Mouse (Mus musculus) liver, embryonic 14.5 days (tissue): Measurements from ENCODE around the gene Kank1. TPM values are rescaled to one million over a fixed set of nuclear protein-coding genes. Genes with fewer than 3 reads are reported as not detected.

Source experiments
- ATAC-seq: fragments of 200-750 bp; cut with Nextera tagmentation; 2 replicates; pipeline ENCODE4 v1.8.0; 2017; ENCODE audit warnings: moderate number of reproducible peaks, mild to moderate bottlenecking, moderate library complexity; ENCODE audit not compliant: insufficient read depth
- DNase-seq, 3 experiments: peaks; one replicate each; pipeline ENCODE4 v3.0.0-alpha.2; 2012 to 2013; ENCODE audit warnings: low read depth in 3 of 3, low spot score in 3 of 3
- H3K27ac ChIP-seq: fragments of 300-500 bp; sonication (generic); 2 replicates; pipeline ENCODE4 v1.5.1; 2014; ENCODE audit warnings: moderate library complexity, mild to moderate bottlenecking, control low read depth, inconsistent platforms
- H3K27me3 ChIP-seq: fragments of 300-500 bp; sonication (generic); 2 replicates; pipeline ENCODE4 v1.6.1; 2014; ENCODE audit warnings: mild to moderate bottlenecking, low read length, moderate library complexity; ENCODE audit not compliant: control insufficient read depth, insufficient read depth
- H3K36me3 ChIP-seq: fragments of 300-500 bp; sonication (generic); replicated peaks from 2 replicates; pipeline ENCODE4 v1.6.1; 2014; ENCODE audit warnings: low read depth; ENCODE audit not compliant: control insufficient read depth, insufficient read depth
- H3K4me1 ChIP-seq, 2 experiments: fragments of 200-500 bp in 1 of 2; fragments of 300-500 bp in 1 of 2; sonication (generic) in 1 of 2; replicated peaks; 2 replicates each; pipeline ENCODE4 v1.6.1; 2012 to 2014; ENCODE audit warnings: antibody characterized with exemption in 1 of 2, inconsistent platforms in 1 of 2, low read length in 1 of 2; ENCODE audit not compliant: control insufficient read depth in 2 of 2, insufficient read depth in 2 of 2
- H3K4me2 ChIP-seq: fragments of 300-500 bp; sonication (generic); 2 replicates; pipeline ENCODE4 v1.6.1; 2014; ENCODE audit warnings: low read depth, mild to moderate bottlenecking, control low read depth, moderate library complexity
- H3K4me3 ChIP-seq, 2 experiments: fragments of 200-500 bp in 1 of 2; fragments of 300-500 bp in 1 of 2; sonication (generic) in 1 of 2; 2 replicates each; pipeline ENCODE4 v1.5.1; 2012 to 2014; ENCODE audit warnings: low read depth in 2 of 2, low read length in 2 of 2, mild to moderate bottlenecking in 2 of 2, control low read depth in 1 of 2, inconsistent platforms in 1 of 2, moderate library complexity in 1 of 2; ENCODE audit not compliant: insufficient read depth in 1 of 2
- H3K9ac ChIP-seq: fragments of 300-500 bp; sonication (generic); replicated peaks from 2 replicates; pipeline ENCODE4 v1.6.1; 2014; ENCODE audit warnings: mild to moderate bottlenecking, control low read depth, moderate library complexity
- H3K9me3 ChIP-seq: fragments of 300-500 bp; sonication (generic); 2 replicates; pipeline ENCODE4 v1.6.1; 2016; ENCODE audit warnings: low read length, mixed read lengths; ENCODE audit not compliant: control insufficient read depth
- CTCF ChIP-seq: IDR thresholded peaks from 2 replicates; pipeline ENCODE4 v1.5.1; 2016; ENCODE audit warnings: antibody characterized with exemption, low read depth, control low read depth
- EP300 ChIP-seq: IDR thresholded peaks from 2 replicates; pipeline ENCODE4 v1.6.1; 2016; ENCODE audit warnings: antibody characterized with exemption, low read depth
- WGBS: fragments of 180-500 bp; shearing (Covaris S2); extraction: QIAGEN DNeasy Blood & Tissue Kit; methylation state at CpG from one replicate; pipeline ENCODE4 v1.1.7; 2014; ENCODE audit not compliant: insufficient replicate concordance; 5-methylcytosine and 5-hydroxymethylcytosine counted together
- polyA plus RNA-seq, 2 experiments: library from polyadenylated mRNA; depleted of rRNA in 1 of 2; stranded (reverse) in 1 of 2; unstranded in 1 of 2; fragments of >200 nt; fragmentation: Nextera tagmentation in 1 of 2; extraction: Ambion mirVana in 1 of 2; gene quantifications; 2 replicates each; pipeline versions ENCODE4 v1.2.1 to v1.2.3; 2012 to 2014

Gene Kank1
- polyA plus RNA-seq, 2 experiments, result 3.2 to 3.5 TPM

DNA sequence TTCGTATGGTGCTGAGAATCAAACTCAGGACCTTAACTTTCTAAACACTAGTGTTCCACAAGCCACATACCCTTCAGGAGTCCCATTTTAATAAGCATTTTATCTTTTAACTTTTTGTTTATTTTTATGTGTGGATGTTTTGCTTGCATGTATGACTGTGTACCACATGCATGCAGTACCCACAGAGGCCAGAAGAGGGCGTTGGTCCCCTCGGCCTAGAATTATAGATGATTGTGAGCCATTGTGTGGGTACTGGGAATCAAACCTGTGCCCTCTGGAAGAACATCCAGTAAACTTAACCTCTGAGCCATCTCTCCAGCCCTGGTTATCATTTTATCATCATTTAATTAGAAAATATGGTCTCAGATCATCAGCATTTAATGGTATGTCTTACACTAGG is 136.8 kb downstream of the Kank1 start:
- Histone ChIP-seq H3K27ac (no peak overlapping the region), H3K9ac (no peak overlapping the region), H3K27me3 (no peaks in the 10 kb centered on the region), H3K4me2 (no peak overlapping the region), H3K4me3 (no peak overlapping the region), H3K4me1 (peaks cover 0 to 10% of the 10 kb centered on the region in 2 experiments; a peak in 1 of 4 replicates), H3K9me3 (no peaks in the 10 kb centered on the region), H3K36me3 (no peaks in the 10 kb centered on the region)
- DNase-seq, result no peak
- TF ChIP-seq EP300 (no peak), CTCF (peak; percentile 62)
- no peak for ATAC-seq
- WGBS, result 38% methylated on average over 3 of the region's 3 CpGs

DNA sequence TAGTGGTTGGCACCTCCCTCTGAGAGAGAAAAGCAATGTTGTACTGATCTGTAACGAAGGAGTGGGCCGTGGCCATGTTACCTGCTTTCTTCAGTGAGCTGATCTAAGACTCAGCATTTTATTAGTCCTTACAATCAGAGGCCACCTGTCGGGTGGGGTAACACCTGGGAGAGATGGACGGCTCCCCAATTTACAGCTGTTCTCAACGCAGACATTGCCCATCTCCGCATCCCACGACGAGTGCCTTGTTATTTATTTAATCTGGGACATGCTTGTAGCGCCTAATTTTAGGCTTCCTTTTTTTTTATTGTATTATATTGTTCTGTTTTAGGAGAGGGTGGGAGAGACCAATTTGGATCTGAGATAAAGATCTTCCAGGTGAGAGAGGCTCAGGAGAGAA is 137.4 kb downstream of the Kank1 start:
- no peaks in the 10 kb centered on the region for H3K9me3 ChIP-seq
- H3K27ac ChIP-seq, result no peak overlapping the region
- 64% methylated on average over 9 of the region's 9 CpGs for WGBS
- no peak overlapping the region for H3K4me3 ChIP-seq
- H3K4me1 ChIP-seq, result peaks cover 0 to 10% of the 10 kb centered on the region in 2 experiments; a peak in 1 of 4 replicates
- no peaks in the 10 kb centered on the region for H3K27me3 ChIP-seq
- H3K9ac ChIP-seq, result no peak overlapping the region
- ATAC-seq, result no peak
- H3K36me3 ChIP-seq, result no peaks in the 10 kb centered on the region
- TF ChIP-seq CTCF (no peak), EP300 (no peak)
- no peak overlapping the region for H3K4me2 ChIP-seq
- no peak for DNase-seq

DNA sequence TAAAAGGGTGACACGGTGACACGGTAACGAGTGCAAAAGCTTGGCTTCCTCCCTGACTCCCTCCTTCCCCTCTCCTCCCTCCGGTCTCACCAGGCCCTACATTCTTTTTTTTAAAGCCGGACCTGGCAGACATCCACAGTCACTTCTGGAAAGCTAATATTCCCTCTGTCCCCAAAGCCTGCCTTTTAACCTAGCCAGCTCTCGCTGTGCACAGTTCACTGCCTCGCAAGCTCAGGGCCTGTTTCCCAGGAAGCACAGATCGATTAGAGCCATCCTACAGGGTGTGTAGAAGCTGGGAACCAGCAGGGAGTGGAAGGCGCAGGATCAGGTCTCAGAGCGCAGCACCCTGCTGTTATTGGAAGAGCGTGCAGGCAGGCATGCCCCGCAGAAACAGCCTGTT is 138.2 kb downstream of the Kank1 start:
- H3K4me1 ChIP-seq, result peaks cover 0 to 10% of the 10 kb centered on the region in 2 experiments; a peak in 1 of 4 replicates
- no peak overlapping the region for H3K9ac ChIP-seq
- H3K27ac ChIP-seq, result no peak overlapping the region
- H3K4me2 ChIP-seq, result no peak overlapping the region
- H3K9me3 ChIP-seq, result no peaks in the 10 kb centered on the region
- H3K4me3 ChIP-seq, result no peak overlapping the region
- H3K36me3 ChIP-seq, result no peaks in the 10 kb centered on the region
- TF ChIP-seq EP300 (no peak), CTCF (0 out of 2 replicates have a peak, but pooled peaks have one; percentile 7)
- no peak for DNase-seq
- WGBS, result 16% methylated on average over 12 of the region's 12 CpGs
- peak; percentile 53; the same call in 1 of the 2 replicates for ATAC-seq
- H3K27me3 ChIP-seq, result no peaks in the 10 kb centered on the region

DNA sequence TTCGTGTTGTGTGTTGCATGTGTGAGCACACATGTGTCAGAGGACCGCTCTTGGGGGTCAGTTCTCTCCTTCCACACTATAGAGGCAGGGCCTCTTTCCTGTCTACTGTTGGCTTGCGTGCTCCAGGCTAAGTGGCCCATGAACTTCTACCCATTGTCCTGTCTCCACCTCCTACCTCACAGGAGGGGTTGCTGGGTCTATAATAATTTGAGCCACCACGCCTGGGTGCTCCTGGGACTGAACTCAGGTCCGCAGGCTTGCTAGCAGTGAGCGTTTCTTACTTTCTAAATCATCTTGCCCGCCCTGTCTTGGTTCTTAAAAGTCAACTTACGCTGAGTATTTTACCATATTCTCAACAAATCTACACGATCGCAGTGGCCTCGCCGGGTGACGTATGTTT is 140.1 kb downstream of the Kank1 start:
- Histone ChIP-seq H3K4me2 (no peak overlapping the region), H3K4me1 (peaks cover 0 to 12% of the 10 kb centered on the region in 2 experiments; a peak in 1 of 4 replicates), H3K27me3 (no peaks in the 10 kb centered on the region), H3K4me3 (no peak overlapping the region), H3K27ac (no peak overlapping the region), H3K36me3 (no peaks in the 10 kb centered on the region), H3K9me3 (no peaks in the 10 kb centered on the region), H3K9ac (no peak overlapping the region)
- WGBS, result 66% methylated on average over 13 of the region's 13 CpGs
- no peak for TF ChIP-seq EP300
- no peak for DNase-seq
- ATAC-seq, result no peak

DNA sequence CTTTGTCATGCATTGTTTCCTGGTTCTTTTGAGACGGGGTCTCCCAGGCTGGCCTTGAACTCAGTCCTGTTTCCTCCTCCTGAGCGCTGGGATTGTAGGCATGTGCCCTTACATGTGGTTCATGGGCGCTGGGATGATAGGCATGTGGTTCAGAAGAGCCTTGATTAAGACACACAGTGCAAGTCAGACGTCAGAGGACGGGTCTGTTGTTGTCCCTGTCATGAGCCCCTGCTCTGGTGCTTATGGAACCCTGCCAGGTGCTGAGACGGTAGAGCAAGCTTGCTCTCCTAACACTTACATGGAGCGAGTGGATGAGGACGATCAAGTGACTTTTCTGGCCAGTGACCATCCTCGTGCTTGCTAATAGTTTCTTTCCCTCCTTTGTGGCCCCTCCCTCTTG is 143.9 kb downstream of the Kank1 start:
- no peak overlapping the region for H3K27ac ChIP-seq
- 61% methylated on average over 9 of the region's 9 CpGs for WGBS
- no peak for ATAC-seq

More for the DNA sequence above, 143.9 kb downstream of the Kank1 start:
- Histone ChIP-seq H3K4me1 (peaks cover 0 to 2% of the 10 kb centered on the region in 2 experiments; a peak in 1 of 4 replicates), H3K4me2 (no peak overlapping the region), H3K27me3 (no peaks in the 10 kb centered on the region), H3K9me3 (no peaks in the 10 kb centered on the region), H3K4me3 (no peak overlapping the region), H3K36me3 (no peaks in the 10 kb centered on the region), H3K9ac (no peak overlapping the region)
- TF ChIP-seq EP300, result no peak
- TF ChIP-seq CTCF, result no peak
- DNase-seq, result no peak
